Mouse (Mus musculus) liver, adult 2 months (tissue): ENCODE data around the gene Stpg3.

Source experiments
- CTCF ChIP-seq: fragments of 200-500 bp; IDR thresholded peaks from 2 replicates; pipeline ENCODE4 v1.5.1; 2011; ENCODE audit warnings: low read depth, low read length, control low read depth
- POLR2A ChIP-seq: fragments of 200-500 bp; IDR thresholded peaks from 2 replicates; pipeline ENCODE4 v1.6.1; 2011; ENCODE audit warnings: low read length, control low read depth; ENCODE audit not compliant: insufficient read depth; ENCODE audit errors: extremely low read depth

GRCm38 (mm10) chr2:25223681-25224491 lies 9.4 kb upstream of the Stpg3 start:
- TF ChIP-seq CTCF: no peak
- TF ChIP-seq POLR2A: no peak
